Mouse (Mus musculus): Measurements from ENCODE around the gene Kcp.

DNA sequence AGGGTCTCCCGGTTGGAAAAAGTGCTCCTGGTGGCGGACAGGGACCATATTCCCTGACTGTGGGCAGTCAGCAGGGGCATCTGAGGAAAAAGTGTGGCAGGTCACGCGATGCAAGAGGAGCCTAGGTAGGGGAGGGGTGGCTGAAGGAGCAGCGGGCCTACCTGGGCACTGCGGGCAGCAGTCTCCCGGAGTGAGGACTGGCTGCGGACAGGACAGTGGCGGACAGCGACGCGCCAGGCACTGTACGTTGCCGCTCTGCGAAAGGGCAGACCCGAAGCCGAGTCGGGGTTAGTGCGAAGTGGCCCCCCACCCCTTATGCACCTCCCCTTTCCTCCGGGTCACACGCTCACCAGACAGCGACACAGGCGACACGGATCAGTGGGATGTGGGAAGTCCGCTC lies 11.5 kb downstream of the Kcp start:
- TF ChIP-seq CEBPB (IDR thresholded peaks at IDR 0.05; ENCODE audit: low read depth): no peak
- TF ChIP-seq CTCF (IDR thresholded peaks at IDR 0.05; ENCODE audit: control insufficient read depth, insufficient read depth, insufficient read length): no peak
- TF ChIP-seq MAX (IDR thresholded peaks at IDR 0.05): no peak
- TF ChIP-seq USF1 (IDR thresholded peaks at IDR 0.05; ENCODE audit: low read depth): no peak
- no peak for TF ChIP-seq MYOD1 (IDR thresholded peaks at IDR 0.05; ENCODE audit: control insufficient read depth, insufficient read length, low read depth)
- TF ChIP-seq MYOG (IDR thresholded peaks at IDR 0.05; ENCODE audit: control insufficient read depth, extremely low read depth, insufficient read length): no peak
- no peak for TF ChIP-seq FOSL1 (IDR thresholded peaks at IDR 0.05; ENCODE audit: insufficient read depth, low read length, poor library complexity, severe bottlenecking)

Data from C2C12 (cell line).